Mouse (Mus musculus): Measurements from ENCODE around the gene Wtip.
A peak's percentile ranks its signal among the peaks of the same experiment; 100 is the strongest.
"Not testable (repeated sequence)": the region's sequence is repeated elsewhere in the genome, so short reads cannot be mapped to it uniquely, and the experiment has no call there.

The Wtip gene

GRCm38 (mm10) chr7:34133117-34133762 lies at the start of gene Wtip:
TSS of gene Wtip (minus strand) at chr7:34133268.
- no peak for DNase-seq (ENCODE audit: low read depth)

DNA sequence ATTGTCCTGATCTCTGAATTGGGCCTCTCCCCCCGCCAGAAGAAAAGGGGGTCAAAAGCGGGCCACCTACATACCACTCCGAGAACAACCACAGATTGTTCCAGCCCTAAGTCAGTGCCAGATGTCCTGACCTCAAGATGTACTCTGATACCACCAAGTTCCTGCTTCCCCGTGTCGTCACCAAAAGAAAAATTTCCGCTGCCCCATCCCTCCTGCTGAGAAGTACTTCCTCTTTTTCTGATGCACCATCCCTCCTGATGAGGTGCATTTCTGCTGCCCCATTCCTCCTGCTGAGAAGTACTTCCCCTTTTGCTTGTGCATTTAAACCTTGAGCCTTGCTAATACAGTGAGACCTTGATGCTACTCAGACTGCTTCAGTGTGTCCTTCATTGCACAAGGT lies 43.2 kb upstream of the Wtip start:
- not testable (repeated sequence) for DNase-seq (ENCODE audit: low read depth)

- no peak for DNase-seq (ENCODE audit: low read depth)
Observed at GRCm38 (mm10) chr7:34172251-34172650, 39.2 kb upstream of the Wtip start.

GRCm38 (mm10) chr7:34169454-34169853 lies 36.4 kb upstream of the Wtip start, which contains the start of gene Uba2:
TSS of gene Uba2 (minus strand) at chr7:34169599.
- DNase-seq (ENCODE audit: low read depth) = no peak

- peak; percentile 72 for DNase-seq (ENCODE audit: low read depth)
Observed at GRCm38 (mm10) chr7:34168470-34169251, 35.6 kb upstream of the Wtip start.

DNA sequence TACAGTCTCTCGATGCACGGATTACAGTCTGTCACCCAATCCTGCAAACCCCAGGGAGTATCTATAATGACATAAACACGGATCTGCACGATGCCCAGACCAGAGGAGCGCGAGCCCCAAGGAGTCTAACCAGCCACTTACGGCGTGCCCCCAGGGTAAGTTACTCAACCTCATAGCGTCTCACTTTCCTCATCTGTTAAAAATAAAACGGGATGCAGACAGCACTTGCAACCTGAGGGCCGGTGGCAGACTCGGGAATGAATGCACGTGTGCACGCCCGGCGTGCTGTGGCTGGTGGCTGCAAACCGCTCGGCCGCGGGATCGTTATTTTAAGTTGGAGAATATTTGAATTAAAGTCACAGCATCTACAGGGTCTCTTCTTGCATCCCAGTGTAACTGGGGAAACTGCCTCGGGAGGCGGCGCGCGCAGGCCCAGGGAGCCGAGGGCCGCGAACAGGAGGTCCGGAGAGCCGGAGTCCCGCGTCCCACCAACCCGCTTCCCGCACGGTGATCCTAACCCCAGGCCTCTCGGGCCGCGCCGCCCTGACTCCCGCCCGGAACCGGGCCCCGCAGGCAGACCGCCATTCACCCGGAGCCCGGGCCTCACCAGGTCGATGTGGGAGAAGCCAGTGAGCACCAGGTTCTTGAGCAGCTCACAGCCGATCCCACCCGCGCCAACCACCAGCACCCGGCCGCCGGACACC lies 34.9 kb upstream of the Wtip start:
- DNase-seq (ENCODE audit: low read depth) = no peak

- peak; percentile 66 for DNase-seq (ENCODE audit: low read depth)
Observed at GRCm38 (mm10) chr7:34166850-34167249, 33.8 kb upstream of the Wtip start.

DNA sequence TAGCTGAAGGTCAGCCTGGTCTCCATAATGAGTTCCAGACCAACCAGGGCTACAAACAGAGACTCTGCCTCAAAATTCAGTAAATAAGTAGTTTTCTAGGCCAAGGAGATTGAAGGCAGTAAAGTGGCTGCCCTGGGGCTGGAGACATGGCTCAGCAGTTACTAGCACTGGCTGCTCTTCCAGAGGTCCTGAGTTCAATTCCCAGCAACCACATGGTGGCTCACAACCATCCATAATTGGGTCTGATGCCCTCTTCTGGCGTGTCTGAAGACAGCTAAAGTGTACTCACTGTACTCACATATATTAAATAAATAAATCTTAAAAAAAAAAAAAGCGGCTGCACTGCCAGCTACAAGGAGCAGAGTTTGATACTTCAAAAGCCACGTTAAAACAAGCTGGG lies 32.9 kb upstream of the Wtip start:
- no peak for DNase-seq (ENCODE audit: low read depth)

DNA sequence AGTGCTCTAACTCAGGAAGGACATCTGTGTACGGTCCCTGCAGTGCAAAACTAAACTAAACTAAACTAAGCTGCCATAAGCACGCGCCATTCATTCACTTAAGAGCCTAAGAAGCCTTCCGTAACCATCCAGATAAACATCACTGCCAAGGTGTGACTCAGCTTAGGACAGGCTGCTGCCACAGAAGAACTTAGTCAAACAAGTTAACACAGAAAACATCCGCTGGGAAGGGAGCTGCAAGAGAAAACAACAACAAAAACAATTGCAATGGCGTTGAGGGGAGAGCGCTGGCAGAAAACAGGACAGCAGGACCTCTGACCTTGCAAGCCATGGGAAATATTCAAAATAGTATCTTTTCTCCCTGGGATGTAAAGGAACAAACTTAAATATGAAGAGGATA lies 31.6 kb upstream of the Wtip start:
- DNase-seq (ENCODE audit: low read depth) = no peak

DNA sequence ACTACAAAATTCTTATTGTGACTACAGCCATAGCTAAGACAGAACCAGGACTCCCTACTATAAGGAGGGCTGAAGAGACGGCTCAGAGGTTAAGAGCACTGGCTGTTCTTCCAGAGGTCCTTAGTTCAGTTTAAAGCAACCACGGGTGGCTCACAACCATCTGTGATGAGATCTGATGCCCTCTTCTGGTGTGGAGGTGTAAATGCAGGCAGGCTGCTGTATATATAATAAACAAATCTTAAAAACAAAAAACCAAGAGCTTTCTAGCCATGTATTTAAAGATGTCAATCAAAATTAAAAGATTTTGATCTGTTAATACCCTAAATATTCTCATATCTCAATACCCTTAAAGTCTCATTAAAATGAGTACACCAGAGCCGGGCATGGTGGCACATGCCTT lies 26.1 kb upstream of the Wtip start:
- DNase-seq (ENCODE audit: low read depth) = no peak

DNA sequence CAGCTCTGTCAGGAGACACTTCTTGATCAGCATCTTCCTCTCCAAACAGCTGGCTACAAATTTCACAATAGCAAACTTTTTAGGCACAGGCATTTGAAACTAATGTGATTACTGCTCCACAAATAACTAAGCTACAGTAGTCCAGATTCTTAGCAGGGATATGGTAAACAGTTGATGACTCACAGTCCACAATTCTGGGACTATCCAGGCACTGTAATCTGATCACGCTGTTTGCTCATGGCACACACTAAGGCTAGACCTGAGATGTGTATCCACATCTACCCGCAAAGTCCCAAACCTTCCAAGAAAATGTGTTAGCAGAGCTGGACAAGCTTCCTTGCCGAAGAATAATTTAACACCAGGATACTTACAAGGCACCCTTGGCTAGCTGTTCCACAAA lies 24.9 kb upstream of the Wtip start:
- no peak for DNase-seq (ENCODE audit: low read depth)

- peak; percentile 71 for DNase-seq (ENCODE audit: low read depth)
Observed at GRCm38 (mm10) chr7:34147193-34147592, 14.1 kb upstream of the Wtip start.

- DNase-seq (ENCODE audit: low read depth) = no peak
Observed at GRCm38 (mm10) chr7:34141123-34141522, 8.1 kb upstream of the Wtip start.

DNA sequence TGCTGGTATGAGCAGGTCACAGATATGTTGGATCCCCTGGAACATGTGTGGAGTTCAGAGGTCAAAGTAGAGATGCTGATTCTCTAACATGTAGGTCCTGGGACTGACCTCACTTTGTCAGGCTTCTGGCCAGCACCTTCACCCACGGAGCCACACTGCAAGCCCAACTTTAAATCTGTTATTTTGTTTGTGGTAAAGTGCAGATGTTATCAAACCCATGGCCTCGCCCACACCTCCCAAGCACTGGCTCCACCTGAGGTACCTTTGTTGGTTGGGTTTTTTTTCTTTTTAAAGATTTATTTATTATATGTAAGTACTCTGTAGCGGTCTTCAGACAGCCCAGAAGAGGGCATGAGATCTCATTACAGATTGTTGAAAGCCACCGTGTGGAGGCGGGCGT lies 6.4 kb upstream of the Wtip start:
- no peak for DNase-seq (ENCODE audit: low read depth)

DNA sequence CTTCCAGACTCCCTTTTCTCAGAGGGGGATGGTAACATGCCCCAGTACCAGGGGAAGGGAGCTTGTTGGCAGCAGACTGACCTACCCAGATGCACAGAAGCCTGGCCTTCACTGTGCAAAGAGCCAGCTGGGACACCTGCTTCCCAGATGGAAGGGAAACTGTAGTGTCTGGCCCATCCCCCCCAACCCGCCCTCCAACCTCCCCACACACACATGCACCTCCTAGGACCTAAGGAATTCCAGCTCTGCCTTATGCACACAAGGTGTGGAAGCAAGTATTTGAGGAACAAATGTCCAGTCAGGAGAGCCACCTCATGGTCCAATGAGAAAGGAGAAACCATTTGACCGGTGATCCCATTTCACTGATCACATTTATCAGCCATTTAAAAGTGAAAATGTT lies 1.3 kb upstream of the Wtip start:
- no peak for DNase-seq (ENCODE audit: low read depth)

GRCm38 (mm10) chr7:34132355-34133079 lies 551 bp downstream of the Wtip start:
- no peak for DNase-seq (ENCODE audit: low read depth)

GRCm38 (mm10) chr7:34131959-34132354 lies 1.1 kb downstream of the Wtip start:
- no peak for DNase-seq (ENCODE audit: low read depth)

DNA sequence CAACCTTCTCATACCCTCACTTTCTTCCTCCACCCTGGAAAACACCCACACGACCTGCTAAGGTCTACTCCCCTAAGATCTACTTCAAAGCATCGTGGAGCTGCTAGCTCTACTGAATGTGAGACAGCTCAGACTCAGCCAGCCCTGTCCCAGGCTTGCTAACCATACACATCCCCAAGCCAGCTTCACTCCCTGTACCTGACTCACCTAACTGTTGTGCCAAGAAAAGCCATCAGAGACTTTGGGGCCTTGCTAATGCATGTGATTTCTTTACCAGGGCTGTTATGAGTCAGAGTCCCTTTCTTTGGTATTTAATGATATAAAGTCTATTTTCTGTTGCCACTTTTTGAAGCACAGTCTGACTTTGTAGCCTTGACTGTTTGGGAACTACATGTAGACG lies 1.9 kb downstream of the Wtip start:
- DNase-seq (ENCODE audit: low read depth) = no peak

DNA sequence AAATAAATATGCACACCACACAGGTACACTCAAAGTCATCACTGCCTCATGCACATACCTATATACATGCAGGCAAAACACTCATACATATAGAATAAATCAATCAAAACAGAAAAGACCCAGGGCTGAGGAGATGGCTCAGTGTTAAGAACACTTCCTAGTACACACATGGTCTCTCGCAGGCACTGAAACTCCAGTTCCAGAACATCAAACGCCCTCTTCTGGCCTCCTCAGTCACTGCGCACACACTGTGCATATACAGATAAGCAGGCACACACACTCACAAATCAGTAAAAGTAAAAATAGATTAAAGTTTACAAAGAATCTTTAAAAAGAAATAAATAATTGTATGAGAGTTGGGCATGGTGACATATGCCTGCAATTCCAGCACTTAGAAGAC lies 6.8 kb downstream of the Wtip start:
- no peak for DNase-seq (ENCODE audit: low read depth)

DNA sequence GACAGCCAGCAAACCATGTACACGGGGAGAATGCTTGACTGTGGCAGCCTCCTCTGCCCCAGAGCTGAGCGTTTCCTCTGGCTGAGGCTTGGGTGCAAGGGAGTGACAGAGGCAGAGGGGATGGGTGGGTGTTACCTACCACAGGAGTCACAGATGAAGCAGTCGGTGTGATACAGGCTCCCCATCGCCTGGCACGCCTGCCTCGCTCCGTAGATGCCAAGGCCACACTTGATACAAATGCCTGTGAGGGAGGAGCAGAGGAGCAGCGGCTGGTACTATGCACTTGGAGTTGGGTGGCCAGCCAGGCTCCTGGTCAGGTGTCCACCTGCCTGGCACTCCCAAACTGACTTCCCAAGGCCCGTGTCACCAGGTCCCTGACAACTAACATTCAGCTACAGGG lies 7.7 kb downstream of the Wtip start:
- no peak for DNase-seq (ENCODE audit: low read depth)

DNA sequence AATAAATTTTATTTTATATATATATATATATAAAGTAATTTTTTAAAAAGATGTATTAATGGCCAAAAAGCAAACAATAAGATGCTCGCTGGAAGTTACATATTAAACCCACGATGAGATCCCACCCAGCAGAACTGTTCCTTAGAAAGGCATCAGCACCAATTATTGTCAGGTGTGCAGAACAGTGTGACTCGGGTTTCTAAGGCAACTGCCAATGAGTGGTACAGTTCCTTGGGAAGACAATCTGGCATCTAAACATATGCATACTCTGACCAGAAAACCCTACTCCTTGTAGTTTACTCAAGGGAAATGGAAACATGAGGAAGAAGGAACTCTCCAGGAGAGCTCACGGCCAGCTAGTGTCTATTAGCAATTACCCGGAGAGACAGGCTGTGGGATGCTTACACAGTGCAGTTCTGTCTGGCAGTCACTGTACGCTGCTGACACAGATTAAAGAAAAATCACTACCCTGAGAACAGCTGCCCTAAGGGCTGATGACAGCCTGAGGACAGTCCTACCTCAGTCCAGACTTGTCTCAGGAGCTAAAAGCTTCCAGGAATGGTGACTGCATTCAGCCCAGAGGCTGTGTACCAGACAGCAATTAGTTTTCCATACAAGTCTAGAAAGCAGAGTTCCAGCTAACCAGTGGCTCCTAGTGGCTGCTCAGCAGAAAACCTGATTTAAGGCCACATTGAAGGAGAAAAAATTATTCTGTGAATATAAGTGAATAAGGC lies 9.9 kb downstream of the Wtip start:
- DNase-seq (ENCODE audit: low read depth) = no peak

- not testable (repeated sequence) for DNase-seq (ENCODE audit: low read depth)
Observed at GRCm38 (mm10) chr7:34120636-34121035, 12.4 kb downstream of the Wtip start.
